In the genomic region with DNA sequence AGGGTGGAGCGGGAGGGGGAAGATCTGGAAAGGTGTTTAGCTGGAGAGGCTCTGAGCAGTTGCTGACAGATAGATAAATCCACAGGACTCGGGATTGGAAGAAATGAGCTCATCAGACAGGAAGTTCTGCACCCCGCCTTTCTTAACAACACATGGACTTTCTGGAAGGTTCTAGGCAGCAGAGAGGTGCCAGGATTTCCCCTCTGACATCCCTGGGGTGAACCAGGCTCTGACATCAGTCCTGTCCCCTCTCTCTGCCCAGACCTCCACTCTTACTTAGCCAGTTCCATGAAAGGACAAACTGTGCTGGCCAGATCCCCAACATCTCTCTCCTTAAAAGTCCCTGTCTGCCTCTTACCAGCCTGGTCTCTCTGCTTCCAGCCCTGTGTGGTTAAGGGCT, we compare ENCODE assay signal across 25 mouse cellular contexts. TPM values are rescaled to one million over a fixed set of nuclear protein-coding genes. Genes with fewer than 3 reads are reported as not detected.
DNase-seq lines count a peak whose midpoint lies in the region; ATAC-seq and TF ChIP-seq lines count a peak whose summit lies in the region.
"Had no signal": no experiment of that assay in that cellular context is flagged by ENCODE, and none has a peak within 500 bp of the region (broad histone marks: within the 10 kb centered on the region; RNA-seq: fewer than 3 reads in every experiment).

No protein-coding gene starts in this region.

- peak; percentile 29; the same call in 1 of the 2 replicates for ATAC-seq in lung, postnatal 0 days
- ATAC-seq in midbrain, embryonic 16.5 days: no peak
- ATAC-seq: forebrain, embryonic 16.5 days; inflammation-experienced regulatory T-cells, adult 6 months had no signal

- H3K4me2 ChIP-seq in lung, postnatal 0 days (replicated peaks; ENCODE audit: low read depth, low read length): no peak overlapping the region
- H3K4me2 ChIP-seq in midbrain, embryonic 16.5 days (ENCODE audit: low read length): no peak overlapping the region
- H3K4me2 ChIP-seq: hindbrain, embryonic 14.5 days; midbrain, embryonic 11.5 days; neural tube, embryonic 15.5 days had no signal

- H3K27me3 ChIP-seq in lung, postnatal 0 days (replicated peaks; ENCODE audit: insufficient read depth, low read length): no peaks in the 10 kb centered on the region
- H3K27me3 ChIP-seq in midbrain, embryonic 16.5 days (ENCODE audit: control insufficient read depth, insufficient read depth, low read depth, low read length): no peaks in the 10 kb centered on the region

- no peak overlapping the region for H3K9ac ChIP-seq in lung, postnatal 0 days (replicated peaks; ENCODE audit: low read depth)
- H3K9ac ChIP-seq in midbrain, embryonic 16.5 days (ENCODE audit: low read depth, low read length): no peak overlapping the region
- H3K9ac ChIP-seq: hindbrain, embryonic 14.5 days; neural tube, embryonic 15.5 days had no signal

- no peaks in the 10 kb centered on the region for H3K9me3 ChIP-seq in lung, postnatal 0 days (ENCODE audit: low read length)
- no peaks in the 10 kb centered on the region for H3K9me3 ChIP-seq in midbrain, embryonic 16.5 days (replicated peaks; ENCODE audit: control insufficient read depth, low read length, poor library complexity, severe bottlenecking)
- H3K9me3 ChIP-seq: forebrain, embryonic 10.5 days; neural tube, embryonic 15.5 days had no signal

- intact Hi-C loops in gastrocnemius, adult 2 months (cut with DNase I): no loop called here

- H3K36me3 ChIP-seq in lung, postnatal 0 days (ENCODE audit: insufficient read depth, low read length): no peaks in the 10 kb centered on the region
- H3K36me3 ChIP-seq in midbrain, embryonic 16.5 days (ENCODE audit: control insufficient read depth, insufficient read depth, low read length): no peaks in the 10 kb centered on the region
- H3K36me3 ChIP-seq: forebrain, embryonic 10.5 days; neural tube, embryonic 15.5 days had no signal

- H3K4me1 ChIP-seq in lung, postnatal 0 days (ENCODE audit: insufficient read depth, low read depth, low read length): no peaks in the 10 kb centered on the region
- H3K4me1 ChIP-seq in midbrain, embryonic 16.5 days (ENCODE audit: control insufficient read depth, insufficient read depth, low read length): 0 out of 2 replicates have a peak, but pooled peaks cover 4% of the 10 kb centered on the region

- 48% methylated on average over 3 of the region's 3 CpGs for WGBS in lung, postnatal 0 days
- 77% methylated on average over 3 of the region's 3 CpGs for WGBS in midbrain, embryonic 16.5 days

- H3K27ac ChIP-seq in gastrocnemius, adult 2 months: peak overlapping the region; percentile 32
- H3K27ac ChIP-seq in lung, postnatal 0 days (ENCODE audit: low read length): no peak overlapping the region
- H3K27ac ChIP-seq in midbrain, embryonic 16.5 days (ENCODE audit: low read length): no peak overlapping the region
- H3K27ac ChIP-seq: forebrain, embryonic 10.5 days; hindbrain, embryonic 14.5 days; kidney, postnatal 0 days; neural tube, embryonic 15.5 days had no signal

- TF ChIP-seq EP300 in lung, postnatal 0 days (IDR thresholded peaks at IDR 0.05): no peak

- H3K4me3 ChIP-seq in gastrocnemius, adult 2 months: no peak overlapping the region
- no peak overlapping the region for H3K4me3 ChIP-seq in lung, postnatal 0 days (ENCODE audit: low read depth, low read length)
- H3K4me3 ChIP-seq in midbrain, embryonic 16.5 days (ENCODE audit: low read depth, low read length): no peak overlapping the region
- H3K4me3 ChIP-seq: forebrain, embryonic 10.5 days; neural tube, embryonic 15.5 days had no signal

- DNase-seq in gastrocnemius, adult 2 months: peak; percentile 34
- no peak for DNase-seq in gastrocnemius, postnatal 4 days (ENCODE audit: low spot score in 2 of 2)
- DNase-seq in lung, postnatal 0 days (ENCODE audit: low spot score): no peak
- DNase-seq in lung, postnatal 10 days: no peak
- peak; percentile 74 for DNase-seq in skeletal muscle tissue, adult 2 months (ENCODE audit: low read depth, low spot score)
- DNase-seq in thymus, postnatal 4 days: no peak
- DNase-seq: adrenal gland, postnatal 36 days; cerebellum, adult 9-11 months; kidney, adult 2 months; layer of hippocampus, adult 9-11 months; lung, postnatal 14 days; thymus, adult 18-20 months had no signal

- TF ChIP-seq CTCF in gastrocnemius, adult 2 months (IDR thresholded peaks at IDR 0.05): no peak
- TF ChIP-seq CTCF in lung, postnatal 0 days (IDR thresholded peaks at IDR 0.05): no peak

RNA-seq across cellular contexts. Expression of gene Trim29, which starts 14.8 kb away (rescaled TPM):
- total RNA-seq in gastrocnemius, adult 2 months (2021): not detected
- under 1 TPM; 0.22 to 0.34 TPM for total RNA-seq in gastrocnemius, postnatal 4 days (2021)
- polyA plus RNA-seq in lung, postnatal 0 days (2015; fragmentation: Nextera tagmentation; extraction: Ambion mirVana): 0.87 and 1.1 TPM in 2 replicates
- 0.09 TPM in 1 of 2 replicates, not detected in the other for polyA plus RNA-seq in midbrain, embryonic 16.5 days (2015; fragmentation: Nextera tagmentation; extraction: Ambion mirVana)
- total RNA-seq: common myeloid progenitor, adult 5-6 weeks; granulocyte monocyte progenitor cell, adult 5-6 weeks; liver, adult 2 months; megakaryocyte progenitor cell, adult 5-6 weeks had no signal
- polyA plus RNA-seq: forebrain, embryonic 16.5 days; hindbrain, embryonic 14.5 days; inflammation-experienced regulatory T-cells, adult 6 months; liver, adult 2 months; liver, embryonic 16.5 days had no signal

Comparison
In these comparisons a context has a peak if more than half of its experiments do, and no peak if none do; other contexts are left out.
1. DNase-seq: peak in gastrocnemius, adult 2 months (single experiment) and skeletal muscle tissue, adult 2 months (single experiment); none in gastrocnemius, postnatal 4 days (0 of 2), lung, postnatal 0 days (single experiment), lung, postnatal 10 days (single experiment) and thymus, postnatal 4 days (single experiment).